ENCODE assay signal across 7 mouse cellular contexts in the genomic region with DNA sequence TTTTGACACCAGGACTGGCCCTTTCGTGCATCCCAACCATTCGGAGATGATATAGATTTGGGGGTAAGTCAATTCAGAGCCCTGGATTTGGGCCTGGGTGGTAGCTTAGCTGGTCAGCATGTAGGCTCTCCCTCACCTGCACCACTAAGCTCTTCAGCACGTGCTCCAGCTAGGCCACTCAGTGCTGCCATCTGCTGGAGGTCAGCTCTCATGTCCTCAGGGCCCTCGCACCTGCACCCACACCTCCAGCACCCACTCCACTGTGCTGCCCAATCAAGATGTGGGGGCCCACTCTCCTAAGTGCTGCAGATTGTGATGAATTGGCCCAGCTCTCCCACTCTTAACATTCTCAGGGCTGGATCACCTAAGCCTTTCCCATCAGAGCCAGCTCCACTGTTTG. TPM values are rescaled to one million over a fixed set of nuclear protein-coding genes. Genes with fewer than 3 reads are reported as not detected.
DNase-seq lines count a peak whose midpoint lies in the region; ATAC-seq and TF ChIP-seq lines count a peak whose summit lies in the region.

No protein-coding gene starts in this region.

- H3K27me3 ChIP-seq in E14TG2a.4 (ENCODE audit: insufficient read depth, low read length) = peaks cover 41% of the 10 kb centered on the region
- H3K27me3 ChIP-seq in lung, embryonic 14.5 days (ENCODE audit: insufficient read depth, low read length) = no peaks in the 10 kb centered on the region

- 65% methylated on average over 4 of the region's 4 CpGs for WGBS in lung, embryonic 14.5 days

- no peak overlapping the region for H3K9ac ChIP-seq in lung, embryonic 14.5 days

- H3K27ac ChIP-seq in lung, embryonic 14.5 days (ENCODE audit: low read depth) = no peak overlapping the region

- peak; percentile 64 for TF ChIP-seq CTCF in E14TG2a.4 (conservative IDR thresholded peaks at IDR 0.05; ENCODE audit: low read length)
- peak; percentile 68 for TF ChIP-seq CTCF in lung, embryonic 14.5 days (IDR thresholded peaks at IDR 0.05; ENCODE audit: low read depth)

- no peaks in the 10 kb centered on the region for H3K36me3 ChIP-seq in E14TG2a.4 (ENCODE audit: insufficient read depth, low read length)
- no peaks in the 10 kb centered on the region for H3K36me3 ChIP-seq in lung, embryonic 14.5 days (ENCODE audit: insufficient read depth)

- peak; percentile 38; the same call in 1 of the 2 replicates for ATAC-seq in lung, embryonic 14.5 days (ENCODE audit: insufficient read depth)

- H3K9me3 ChIP-seq in E14TG2a.4 (ENCODE audit: low read length) = no peaks in the 10 kb centered on the region
- no peaks in the 10 kb centered on the region for H3K9me3 ChIP-seq in lung, embryonic 14.5 days (ENCODE audit: low read depth, low read length)

- H3K4me2 ChIP-seq in lung, embryonic 14.5 days = no peak overlapping the region

- H3K4me3 ChIP-seq in E14TG2a.4 (replicated peaks; ENCODE audit: low read length) = no peak overlapping the region
- H3K4me3 ChIP-seq in lung, embryonic 14.5 days (ENCODE audit: low read depth, low read length) = no peak overlapping the region

- peak; percentile 75 for DNase-seq in A20 (ENCODE audit: low read depth, low spot score)
- peak; percentile 34 for DNase-seq in cerebellum, adult 11 months
- peak; percentile 9 for DNase-seq in forelimb bud, embryonic 11.5 days (ENCODE audit: low read depth, low spot score)
- DNase-seq in kidney, adult 18-20 months = peak; percentile 62
- peak; percentile 44 for DNase-seq in lung, embryonic 14.5 days
- peak; percentile 24 for DNase-seq in retina, postnatal 7 days (ENCODE audit: low read depth, low spot score)

- 0 out of 2 replicates have a peak, but pooled peaks cover 5% of the 10 kb centered on the region for H3K4me1 ChIP-seq in E14TG2a.4 (replicated peaks; ENCODE audit: low read depth, low read length)
- no peaks in the 10 kb centered on the region for H3K4me1 ChIP-seq in lung, embryonic 14.5 days (ENCODE audit: insufficient read depth)

RNA-seq across cellular contexts. Expression of a gene that starts 41.4 kb away (rescaled TPM):
- 20.0 and 20.8 TPM in 2 replicates for polyA plus RNA-seq in lung, embryonic 14.5 days (2014; fragmentation: Nextera tagmentation; extraction: Ambion mirVana)

Comparison
In these comparisons a context has a peak if more than half of its experiments do, and no peak if none do; other contexts are left out.
1. DNase-seq: peak in every context shown above with its lines; median percentile 75 in A20; 62 in kidney, adult 18-20 months; 44 in lung, embryonic 14.5 days; 34 in cerebellum, adult 11 months; 24 in retina, postnatal 7 days; 9 in forelimb bud, embryonic 11.5 days.